Mouse (Mus musculus) heart, postnatal 0 days (tissue): Measurements from ENCODE around the gene Olfr283.

ENCODE experiments used
- CTCF ChIP-seq: IDR thresholded peaks from 2 replicates; pipeline ENCODE4 v1.5.1; 2016; ENCODE audit warnings: antibody characterized with exemption, control low read depth, low read depth
- EP300 ChIP-seq: IDR thresholded peaks from 2 replicates; pipeline ENCODE4 v1.6.1; 2016; ENCODE audit warnings: antibody characterized with exemption, low read depth

GRCm38 (mm10) chr15:98402356-98402755 is 21.6 kb upstream of the Olfr283 start:
- no peak for TF ChIP-seq CTCF
- no peak for TF ChIP-seq EP300
